Mouse (Mus musculus) liver (tissue): Measurements from ENCODE around the gene Robo3.
A peak's percentile ranks its signal among the peaks of the same experiment; 100 is the strongest.

Experiments used
- DNase-seq: peaks from one replicate; pipeline ENCODE4 v3.0.0-alpha.2; 2020; ENCODE audit warnings: mixed read lengths

The Robo3 gene

GRCm38 (mm10) chr9:37429326-37429725 is 3.7 kb downstream of the Robo3 start:
- no peak for DNase-seq

- DNase-seq = peak; percentile 21
Measured at GRCm38 (mm10) chr9:37421239-37421638, 11.8 kb downstream of the Robo3 start.

- peak; percentile 88 for DNase-seq
Measured at GRCm38 (mm10) chr9:37420676-37421075, 12.4 kb downstream of the Robo3 start.

GRCm38 (mm10) chr9:37418791-37419190 is 14.3 kb downstream of the Robo3 start:
- DNase-seq = no peak

- no peak for DNase-seq
Measured at GRCm38 (mm10) chr9:37414666-37415065, 18.4 kb downstream of the Robo3 start.

DNA sequence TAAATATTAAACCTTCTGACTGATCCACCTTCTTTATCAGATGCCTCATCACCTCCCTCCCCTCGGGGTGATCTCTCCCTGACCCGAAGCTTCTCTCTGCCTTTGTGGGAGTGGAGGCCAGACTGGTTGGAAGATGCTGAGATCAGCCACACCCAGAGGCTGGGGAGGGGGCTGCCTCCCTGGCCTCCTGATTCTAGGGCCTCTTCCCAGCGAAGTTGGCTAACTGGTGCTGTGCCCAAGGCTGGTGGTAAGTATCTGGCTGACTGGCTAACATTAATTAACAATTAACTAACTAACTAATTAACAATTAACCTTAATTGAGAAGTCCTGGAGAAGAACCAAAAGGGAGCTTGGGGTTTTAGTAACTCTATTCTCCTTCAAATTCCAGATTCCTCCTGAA is 20.1 kb downstream of the Robo3 start:
- DNase-seq = no peak

DNA sequence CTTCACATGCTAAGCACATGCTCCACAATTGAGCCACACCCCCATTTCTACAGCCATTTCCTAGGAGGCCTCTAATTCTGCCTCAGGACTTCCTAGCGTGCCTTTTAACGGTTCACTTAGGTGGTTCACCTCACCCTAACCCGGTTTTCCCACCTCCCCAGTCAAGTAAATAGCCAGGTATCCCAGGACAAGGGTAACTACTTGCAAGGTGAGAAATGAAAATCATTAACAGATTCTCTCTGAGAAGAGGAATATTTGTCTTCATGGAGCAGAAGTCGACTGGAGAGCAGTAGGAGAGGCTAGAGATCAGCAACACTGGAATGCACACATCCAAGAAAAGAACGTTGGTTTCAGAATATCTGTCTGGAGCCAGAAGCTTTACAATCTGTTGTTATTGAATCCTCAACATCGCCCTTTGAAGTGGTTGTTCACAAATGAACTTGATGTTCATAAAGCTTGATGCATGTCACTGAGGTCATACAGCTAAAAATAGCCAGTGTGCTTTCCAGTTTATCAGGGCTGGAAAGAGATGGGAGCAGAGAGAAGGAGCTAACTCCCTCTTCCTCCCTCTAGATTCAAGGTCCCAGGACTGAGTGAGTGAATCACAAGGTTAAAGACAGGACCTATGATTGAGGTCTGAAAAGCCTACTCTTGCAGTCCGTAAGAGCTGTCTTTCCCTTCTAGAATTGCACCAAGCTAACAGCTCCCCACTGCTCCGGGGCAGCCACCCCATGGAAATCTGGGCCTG is 23.2 kb downstream of the Robo3 start:
- no peak for DNase-seq

- no peak for DNase-seq
Measured at GRCm38 (mm10) chr9:37407850-37408502, 25.1 kb downstream of the Robo3 start.

DNA sequence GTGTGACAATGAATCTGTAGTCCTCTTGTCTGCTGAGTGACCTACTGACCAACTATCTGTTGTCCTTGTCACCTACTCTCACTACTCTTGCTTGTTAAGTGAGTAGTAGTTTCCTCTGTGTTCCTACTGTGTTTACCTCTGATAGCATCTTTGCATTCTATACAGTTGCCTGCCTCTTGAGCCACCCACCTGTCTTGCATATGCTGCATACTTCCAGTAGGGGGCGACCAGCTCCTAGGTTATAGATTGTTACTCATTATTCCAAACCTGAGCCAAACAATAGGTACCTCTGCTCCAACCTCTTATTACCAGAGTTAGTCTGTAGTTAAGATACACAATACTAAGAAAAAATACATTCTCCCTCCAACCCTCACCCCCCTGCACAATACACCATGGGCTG is 26.7 kb downstream of the Robo3 start:
- DNase-seq = no peak

- no peak for DNase-seq
Measured at GRCm38 (mm10) chr9:37403011-37403410, 30.0 kb downstream of the Robo3 start.

- DNase-seq = no peak
Measured at GRCm38 (mm10) chr9:37402501-37402900, 30.5 kb downstream of the Robo3 start.

- DNase-seq = no peak
Measured at GRCm38 (mm10) chr9:37401802-37402201, 31.2 kb downstream of the Robo3 start, which contains the start of gene Robo4. Robo4 (plus strand) TSS chr9:37401897.

GRCm38 (mm10) chr9:37400585-37400984 is 32.5 kb downstream of the Robo3 start:
- no peak for DNase-seq

DNA sequence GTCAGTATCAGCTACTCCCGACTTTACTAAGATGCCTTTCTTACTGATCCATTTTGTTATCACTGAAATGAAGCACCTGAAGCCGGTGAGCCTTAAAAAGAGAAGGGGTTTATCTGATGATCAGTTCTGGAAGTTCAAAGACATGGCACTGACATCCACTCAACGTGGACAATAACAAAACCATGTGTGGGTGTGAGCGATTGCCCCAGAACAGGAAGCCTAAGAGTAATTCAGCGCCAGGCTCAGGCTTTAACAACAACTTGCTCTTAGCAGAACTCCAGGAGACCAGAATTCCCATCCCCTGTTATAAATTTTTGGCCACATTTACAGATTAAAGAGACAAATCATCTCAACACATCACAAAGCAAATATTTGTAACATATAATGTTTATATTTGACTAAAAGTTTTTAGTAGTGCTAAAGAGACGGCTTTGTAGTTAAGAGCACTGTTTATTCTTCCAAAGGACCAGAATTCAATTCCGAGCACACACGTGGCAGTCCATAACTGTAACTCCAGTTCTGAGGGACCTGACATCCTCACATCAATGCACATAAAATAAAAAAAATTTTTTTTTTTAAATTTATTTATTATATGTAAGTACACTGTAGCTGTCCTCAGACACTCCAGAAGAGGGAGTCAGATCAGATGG is 39.4 kb downstream of the Robo3 start:
- no peak for DNase-seq

GRCm38 (mm10) chr9:37392071-37392470 is 41.0 kb downstream of the Robo3 start:
- DNase-seq = no peak

GRCm38 (mm10) chr9:37390891-37391290 is 42.2 kb downstream of the Robo3 start:
- DNase-seq = no peak

- DNase-seq = peak; percentile 33
Measured at GRCm38 (mm10) chr9:37384284-37385182, 48.5 kb downstream of the Robo3 start.

- no peak for DNase-seq
Measured at GRCm38 (mm10) chr9:37383161-37383560, 49.9 kb downstream of the Robo3 start.

DNA sequence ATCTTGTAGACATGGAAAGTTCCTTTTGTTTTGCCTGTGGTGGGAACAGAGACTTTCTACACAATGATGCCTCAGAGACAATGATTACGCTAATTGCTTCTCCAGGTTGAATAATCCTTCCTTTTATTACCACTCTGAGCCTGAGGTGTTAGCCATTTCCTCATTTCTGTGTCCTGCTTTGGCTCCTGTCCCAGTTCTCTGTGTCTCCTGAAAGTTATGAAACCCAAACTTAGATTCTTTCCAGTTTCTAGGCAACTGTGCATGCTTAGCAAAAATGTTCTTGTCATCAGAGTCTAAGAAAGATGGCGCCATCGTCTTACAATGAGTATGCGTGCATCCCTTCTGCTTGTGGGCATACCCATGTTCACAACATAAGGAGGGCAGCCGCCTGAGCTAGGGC is 57.3 kb downstream of the Robo3 start:
- DNase-seq = no peak

- no peak for DNase-seq
Measured at GRCm38 (mm10) chr9:37371232-37371801, 61.7 kb downstream of the Robo3 start.

DNA sequence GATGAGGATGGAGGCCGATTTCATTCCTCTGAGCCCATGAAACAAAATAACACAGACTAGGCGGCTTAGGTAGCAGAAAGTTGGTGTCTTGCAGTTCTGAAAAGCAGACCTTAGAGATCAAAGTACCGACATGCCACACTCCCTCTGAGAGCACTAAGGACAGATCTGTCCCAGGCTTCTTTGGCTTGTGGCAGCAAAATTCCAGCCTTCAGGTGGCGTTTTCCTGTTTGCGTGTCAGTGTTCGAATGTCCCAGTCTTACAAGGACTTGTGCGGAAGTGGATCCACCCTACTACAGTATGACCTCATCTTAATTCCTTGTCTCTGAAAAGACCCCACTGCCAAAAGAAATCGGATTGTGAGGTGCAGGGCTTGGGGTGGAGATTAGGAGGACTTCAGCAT is 64.2 kb downstream of the Robo3 start:
- DNase-seq = no peak

DNA sequence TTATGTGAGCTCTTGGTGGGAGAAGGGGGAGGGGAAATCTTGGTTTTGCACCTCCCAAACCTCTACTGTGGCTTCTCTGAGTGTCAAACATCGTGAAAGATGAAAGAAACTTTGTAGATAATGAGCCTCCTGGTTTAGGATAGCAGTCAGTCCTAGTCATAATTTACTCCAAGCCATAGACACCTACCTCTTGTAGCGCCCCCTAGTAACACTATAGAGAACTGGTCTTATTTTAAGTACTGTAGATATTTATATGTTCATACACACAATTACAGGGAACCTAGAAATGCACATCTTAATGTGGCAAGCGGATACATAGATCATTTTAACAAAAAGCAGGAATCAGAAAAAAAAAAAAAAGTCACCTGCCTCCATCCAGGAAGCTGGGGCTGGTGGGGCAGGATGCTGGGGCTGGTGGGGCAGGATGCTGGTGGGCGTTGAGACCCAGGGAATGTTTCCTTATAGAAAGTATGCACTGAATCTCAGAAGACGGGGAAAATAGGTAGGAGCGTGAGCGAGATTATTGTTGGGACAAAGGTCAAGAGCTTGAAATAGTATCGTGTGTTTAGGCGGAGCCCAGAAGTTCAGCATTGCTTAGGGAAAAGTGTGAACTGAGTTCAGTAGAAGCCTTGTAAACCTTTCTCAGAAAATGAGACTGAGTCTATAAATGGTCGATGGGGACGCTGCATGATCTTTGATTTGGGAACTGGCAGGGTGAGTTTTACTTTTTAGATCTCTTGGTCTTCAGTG is 64.8 kb downstream of the Robo3 start:
- no peak for DNase-seq
